Mouse (Mus musculus) stomach, embryonic 15.5 days (tissue): Measurements from ENCODE around the gene Ddx27. TPM values are rescaled to one million over a fixed set of nuclear protein-coding genes. Genes with fewer than 3 reads are reported as not detected.

Experiments used
- ATAC-seq: fragments of 200-750 bp; cut with Nextera tagmentation; 2 replicates; pipeline ENCODE4 v1.8.0; 2017; ENCODE audit warnings: low read depth, moderate number of reproducible peaks, moderate TSS enrichment; ENCODE audit not compliant: insufficient read depth, low FRiP score
- H3K27ac ChIP-seq: fragments of 300-500 bp; sonication (generic); 2 replicates; pipeline ENCODE4 v1.5.1; 2015; ENCODE audit warnings: mild to moderate bottlenecking, inconsistent platforms
- H3K27me3 ChIP-seq: fragments of 300-500 bp; sonication (generic); replicated peaks from 2 replicates; pipeline ENCODE4 v1.6.1; 2015; ENCODE audit warnings: inconsistent platforms
- H3K36me3 ChIP-seq: fragments of 300-500 bp; sonication (generic); 2 replicates; pipeline ENCODE4 v1.6.1; 2015; ENCODE audit warnings: inconsistent platforms
- H3K4me1 ChIP-seq: fragments of 300-500 bp; sonication (generic); 2 replicates; pipeline ENCODE4 v1.6.1; 2015; ENCODE audit warnings: inconsistent platforms
- H3K4me2 ChIP-seq: fragments of 300-500 bp; sonication (generic); 2 replicates; pipeline ENCODE4 v1.6.1; 2015; ENCODE audit warnings: mild to moderate bottlenecking, inconsistent platforms
- H3K4me3 ChIP-seq: fragments of 300-500 bp; sonication (generic); replicated peaks from 2 replicates; pipeline ENCODE4 v1.5.1; 2015; ENCODE audit warnings: inconsistent platforms
- H3K9ac ChIP-seq: fragments of 300-500 bp; sonication (generic); 2 replicates; pipeline ENCODE4 v1.6.1; 2015; ENCODE audit warnings: inconsistent platforms
- H3K9me3 ChIP-seq: fragments of 300-500 bp; sonication (generic); 2 replicates; pipeline ENCODE4 v1.6.1; 2016; ENCODE audit warnings: inconsistent platforms
- WGBS: fragments of 180-500 bp; shearing (Covaris S2); methylation state at CpG from one replicate; pipeline ENCODE4 v1.1.7; 2015; 5-methylcytosine and 5-hydroxymethylcytosine counted together
- polyA plus RNA-seq: library from polyadenylated mRNA; unstranded; fragments of >200 nt; fragmentation: Nextera tagmentation; extraction: Ambion mirVana; gene quantifications from 2 replicates; pipeline ENCODE4 v1.2.1, GENCODE M21; 2015

The Ddx27 gene
- polyA plus RNA-seq, 1 experiment from 2014 or later: 47.4 TPM

- H3K27ac ChIP-seq: no peak overlapping the region
- peaks cover 20% of the 10 kb centered on the region for H3K4me1 ChIP-seq
- no peaks in the 10 kb centered on the region for H3K27me3 ChIP-seq
- WGBS: 56% methylated on average over 3 of the region's 3 CpGs
- H3K4me2 ChIP-seq: no peak overlapping the region
- H3K36me3 ChIP-seq: peaks cover 27% of the 10 kb centered on the region
- ATAC-seq: no peak
- no peaks in the 10 kb centered on the region for H3K9me3 ChIP-seq
- no peak overlapping the region for H3K4me3 ChIP-seq
- H3K9ac ChIP-seq: no peak overlapping the region
Observed at GRCm38 (mm10) chr2:167058201-167058600, 43.2 kb downstream of the Ddx27 start.

GRCm38 (mm10) chr2:167058814-167059387 lies 43.9 kb downstream of the Ddx27 start:
- Histone ChIP-seq H3K4me2 (no peak overlapping the region), H3K4me1 (peaks cover 20% of the 10 kb centered on the region), H3K9me3 (no peaks in the 10 kb centered on the region), H3K4me3 (no peak overlapping the region), H3K27ac (no peak overlapping the region), H3K27me3 (no peaks in the 10 kb centered on the region), H3K9ac (no peak overlapping the region), H3K36me3 (peaks cover 27% of the 10 kb centered on the region)
- 69% methylated on average over 3 of the region's 3 CpGs for WGBS
- ATAC-seq: no peak

GRCm38 (mm10) chr2:167059536-167059935 lies 44.5 kb downstream of the Ddx27 start:
- peak overlapping the region; percentile 27; the same call in 1 of the 2 replicates for H3K4me2 ChIP-seq
- ATAC-seq: no peak
- H3K9me3 ChIP-seq: no peaks in the 10 kb centered on the region
- no peak overlapping the region for H3K9ac ChIP-seq
- H3K36me3 ChIP-seq: peaks cover 27% of the 10 kb centered on the region
- no peak overlapping the region for H3K4me3 ChIP-seq
- 54% methylated on average over 8 of the region's 8 CpGs for WGBS
- no peaks in the 10 kb centered on the region for H3K27me3 ChIP-seq
- peaks cover 20% of the 10 kb centered on the region for H3K4me1 ChIP-seq
- H3K27ac ChIP-seq: no peak overlapping the region

GRCm38 (mm10) chr2:167059960-167060359 lies 45.0 kb downstream of the Ddx27 start:
- no peak overlapping the region for H3K4me3 ChIP-seq
- no peak for ATAC-seq
- H3K4me2 ChIP-seq: peak overlapping the region; percentile 27
- peaks cover 27% of the 10 kb centered on the region for H3K36me3 ChIP-seq
- no peak overlapping the region for H3K27ac ChIP-seq
- no peaks in the 10 kb centered on the region for H3K27me3 ChIP-seq
- WGBS: 57% methylated on average over 12 of the region's 12 CpGs
- H3K4me1 ChIP-seq: peaks cover 24% of the 10 kb centered on the region
- no peaks in the 10 kb centered on the region for H3K9me3 ChIP-seq
- H3K9ac ChIP-seq: no peak overlapping the region

- H3K27me3 ChIP-seq: no peaks in the 10 kb centered on the region
- H3K9ac ChIP-seq: no peak overlapping the region
- H3K4me3 ChIP-seq: no peak overlapping the region
- H3K27ac ChIP-seq: peak overlapping the region; percentile 55; the same call in 1 of the 2 replicates
- H3K36me3 ChIP-seq: peaks cover 27% of the 10 kb centered on the region
- H3K9me3 ChIP-seq: no peaks in the 10 kb centered on the region
- 63% methylated on average over 3 of the region's 3 CpGs for WGBS
- peaks cover 28% of the 10 kb centered on the region for H3K4me1 ChIP-seq
- ATAC-seq: no peak
- H3K4me2 ChIP-seq: peak overlapping the region; percentile 27
Observed at GRCm38 (mm10) chr2:167060360-167060759, 45.4 kb downstream of the Ddx27 start.

GRCm38 (mm10) chr2:167060761-167061160 lies 45.8 kb downstream of the Ddx27 start:
- Histone ChIP-seq H3K4me1 (peaks cover 30% of the 10 kb centered on the region), H3K36me3 (peaks cover 27% of the 10 kb centered on the region), H3K9ac (no peak overlapping the region), H3K4me2 (peak overlapping the region; percentile 68), H3K27me3 (no peaks in the 10 kb centered on the region), H3K9me3 (no peaks in the 10 kb centered on the region), H3K27ac (peak overlapping the region; percentile 55; the same call in 1 of the 2 replicates), H3K4me3 (no peak overlapping the region)
- no peak for ATAC-seq

GRCm38 (mm10) chr2:167061381-167062034 lies 46.5 kb downstream of the Ddx27 start:
- Histone ChIP-seq H3K9ac (peak overlapping the region; percentile 80), H3K27ac (peak overlapping the region; percentile 31; the same call in 1 of the 2 replicates), H3K27me3 (no peaks in the 10 kb centered on the region), H3K36me3 (peaks cover 27% of the 10 kb centered on the region), H3K4me1 (peaks cover 30% of the 10 kb centered on the region), H3K9me3 (no peaks in the 10 kb centered on the region), H3K4me2 (peak overlapping the region; percentile 68), H3K4me3 (peak overlapping the region; percentile 78)
- ATAC-seq: no peak
- 24% methylated on average over 11 of the region's 11 CpGs for WGBS

GRCm38 (mm10) chr2:167062497-167062911 lies 47.5 kb downstream of the Ddx27 start:
- H3K36me3 ChIP-seq: peaks cover 21% of the 10 kb centered on the region
- peak; percentile 93 for ATAC-seq
- peaks cover 30% of the 10 kb centered on the region for H3K4me1 ChIP-seq
- H3K9ac ChIP-seq: peak overlapping the region; percentile 80
- H3K27ac ChIP-seq: peak overlapping the region; percentile 95
- H3K4me3 ChIP-seq: peak overlapping the region; percentile 78
- H3K27me3 ChIP-seq: no peaks in the 10 kb centered on the region
- under 1% methylated on average over 59 of the region's 60 CpGs for WGBS
- H3K9me3 ChIP-seq: no peaks in the 10 kb centered on the region
- peak overlapping the region; percentile 68 for H3K4me2 ChIP-seq

- ATAC-seq: peak; percentile 91
- under 1% methylated on average over 57 of the region's 57 CpGs for WGBS
- peak within 1 kb of the TSS; percentile 95 for H3K27ac ChIP-seq
Observed at GRCm38 (mm10) chr2:167062965-167063880, 48.2 kb downstream of the Ddx27 start, which contains the start of gene Znfx1. Gene Znfx1 (minus strand): TSS chr2:167063015.

GRCm38 (mm10) chr2:167063906-167064496 lies 49.0 kb downstream of the Ddx27 start:
- Histone ChIP-seq H3K36me3 (peaks cover 17% of the 10 kb centered on the region), H3K9ac (peak overlapping the region; percentile 57), H3K9me3 (no peaks in the 10 kb centered on the region), H3K4me2 (peak overlapping the region; percentile 62), H3K27ac (peak overlapping the region; percentile 95), H3K4me1 (peaks cover 30% of the 10 kb centered on the region), H3K27me3 (no peaks in the 10 kb centered on the region), H3K4me3 (peak overlapping the region; percentile 78)
- WGBS: 1% methylated on average over 7 of the region's 7 CpGs
- no peak for ATAC-seq

More at GRCm38 (mm10) chr2:167062965-167063880, 48.2 kb downstream of the Ddx27 start, which contains the start of gene Znfx1:
- peak within 1 kb of the TSS; percentile 78 for H3K4me3 ChIP-seq
- no peaks in the 10 kb centered on the region for H3K27me3 ChIP-seq
- peak within 1 kb of the TSS; percentile 68 for H3K4me2 ChIP-seq
- no peaks in the 10 kb centered on the region for H3K9me3 ChIP-seq
- peak within 1 kb of the TSS; percentile 80 for H3K9ac ChIP-seq
- peaks cover 30% of the 10 kb centered on the region for H3K4me1 ChIP-seq
- peaks cover 17% of the 10 kb centered on the region for H3K36me3 ChIP-seq

- Histone ChIP-seq H3K4me1 (peaks cover 26% of the 10 kb centered on the region), H3K27ac (peak overlapping the region; percentile 73), H3K9ac (peak overlapping the region; percentile 49), H3K9me3 (no peaks in the 10 kb centered on the region), H3K27me3 (no peaks in the 10 kb centered on the region), H3K4me2 (peak overlapping the region; percentile 62), H3K36me3 (peaks cover 17% of the 10 kb centered on the region), H3K4me3 (peak overlapping the region; percentile 78)
- 18% methylated on average over 9 of the region's 9 CpGs for WGBS
- ATAC-seq: no peak
Observed at GRCm38 (mm10) chr2:167064601-167065295, 49.8 kb downstream of the Ddx27 start.
